Mouse (Mus musculus) heart, embryonic 16.5 days (tissue): ENCODE measurements around the gene Pdzd7. TPM values are rescaled to one million over a fixed set of nuclear protein-coding genes. Genes with fewer than 3 reads are reported as not detected.

ENCODE experiments used
- ATAC-seq: fragments of 200-750 bp; cut with Nextera tagmentation; replicated peaks from 2 replicates; pipeline ENCODE4 v1.8.0; 2017; ENCODE audit warnings: moderate number of reproducible peaks; ENCODE audit not compliant: insufficient read depth, low FRiP score; ENCODE audit errors: extremely low read depth
- H3K27ac ChIP-seq: fragments of 300-500 bp; sonication (generic); 2 replicates; pipeline ENCODE4 v1.5.1; 2014; ENCODE audit warnings: mild to moderate bottlenecking, low read length, control low read depth, moderate library complexity
- H3K27me3 ChIP-seq: fragments of 300-500 bp; sonication (generic); 2 replicates; pipeline ENCODE4 v1.6.1; 2014; ENCODE audit warnings: low read length, mixed read lengths; ENCODE audit not compliant: control insufficient read depth, insufficient read depth
- H3K36me3 ChIP-seq: fragments of 300-500 bp; sonication (generic); 2 replicates; pipeline ENCODE4 v1.6.1; 2014; ENCODE audit not compliant: control insufficient read depth, insufficient read depth
- H3K4me1 ChIP-seq: fragments of 300-500 bp; sonication (generic); 2 replicates; pipeline ENCODE4 v1.6.1; 2014; ENCODE audit warnings: low read length, mixed read lengths; ENCODE audit not compliant: control insufficient read depth, insufficient read depth
- H3K4me2 ChIP-seq: fragments of 300-500 bp; sonication (generic); 2 replicates; pipeline ENCODE4 v1.6.1; 2014; ENCODE audit warnings: low read depth, mild to moderate bottlenecking, control low read depth, low read length
- H3K4me3 ChIP-seq: fragments of 300-500 bp; sonication (generic); 2 replicates; pipeline ENCODE4 v1.5.1; 2014; ENCODE audit warnings: mild to moderate bottlenecking, control low read depth, low read length
- H3K9ac ChIP-seq: fragments of 300-500 bp; sonication (generic); 2 replicates; pipeline ENCODE4 v1.6.1; 2014; ENCODE audit warnings: low read length, control low read depth
- H3K9me3 ChIP-seq: fragments of 300-500 bp; sonication (generic); replicated peaks from 2 replicates; pipeline ENCODE4 v1.6.1; 2016; ENCODE audit warnings: low read length; ENCODE audit not compliant: control insufficient read depth
- WGBS: fragments of 180-500 bp; shearing (Covaris S2); extraction: QIAGEN DNeasy Blood & Tissue Kit; methylation state at CpG from one replicate; pipeline ENCODE4 v1.1.7; 2014; 5-methylcytosine and 5-hydroxymethylcytosine counted together
- polyA plus RNA-seq: library from polyadenylated mRNA; unstranded; fragments of >200 nt; fragmentation: Nextera tagmentation; extraction: Ambion mirVana; gene quantifications from 2 replicates; pipeline ENCODE4 v1.2.1, GENCODE M21; 2015

Gene Pdzd7
- polyA plus RNA-seq, 1 experiment from 2014 or later: 0.14 TPM

DNA sequence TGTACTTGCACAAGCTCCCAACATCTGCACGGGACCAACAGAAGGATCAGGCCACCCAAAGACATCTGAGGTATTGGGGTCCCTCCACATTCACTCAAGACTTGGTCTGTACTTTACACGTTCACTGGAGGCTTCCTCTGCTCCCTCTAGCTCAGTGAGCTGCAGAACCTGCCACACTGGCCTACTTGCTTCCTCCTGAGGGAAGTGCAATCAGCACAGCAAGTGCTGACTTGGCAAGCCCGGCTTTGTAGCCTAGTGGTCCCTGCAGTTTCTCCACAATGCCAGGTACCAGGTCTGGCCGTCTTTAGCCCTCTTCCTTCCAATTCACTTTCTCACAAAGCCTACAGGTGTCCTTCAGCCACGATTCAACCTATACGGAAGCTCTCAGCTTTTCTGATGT, 58.5 kb downstream of the Pdzd7 start:
- no peak overlapping the region for H3K4me3 ChIP-seq
- ATAC-seq: no peak
- H3K27me3 ChIP-seq: no peaks in the 10 kb centered on the region
- peaks cover 14% of the 10 kb centered on the region for H3K4me1 ChIP-seq
- peaks cover 6% of the 10 kb centered on the region; the same call in 1 of the 2 replicates for H3K36me3 ChIP-seq
- no peak overlapping the region for H3K9ac ChIP-seq
- H3K9me3 ChIP-seq: no peaks in the 10 kb centered on the region
- WGBS: 68% methylated on average over 6 of the region's 6 CpGs
- H3K27ac ChIP-seq: no peak overlapping the region
- H3K4me2 ChIP-seq: no peak overlapping the region

DNA sequence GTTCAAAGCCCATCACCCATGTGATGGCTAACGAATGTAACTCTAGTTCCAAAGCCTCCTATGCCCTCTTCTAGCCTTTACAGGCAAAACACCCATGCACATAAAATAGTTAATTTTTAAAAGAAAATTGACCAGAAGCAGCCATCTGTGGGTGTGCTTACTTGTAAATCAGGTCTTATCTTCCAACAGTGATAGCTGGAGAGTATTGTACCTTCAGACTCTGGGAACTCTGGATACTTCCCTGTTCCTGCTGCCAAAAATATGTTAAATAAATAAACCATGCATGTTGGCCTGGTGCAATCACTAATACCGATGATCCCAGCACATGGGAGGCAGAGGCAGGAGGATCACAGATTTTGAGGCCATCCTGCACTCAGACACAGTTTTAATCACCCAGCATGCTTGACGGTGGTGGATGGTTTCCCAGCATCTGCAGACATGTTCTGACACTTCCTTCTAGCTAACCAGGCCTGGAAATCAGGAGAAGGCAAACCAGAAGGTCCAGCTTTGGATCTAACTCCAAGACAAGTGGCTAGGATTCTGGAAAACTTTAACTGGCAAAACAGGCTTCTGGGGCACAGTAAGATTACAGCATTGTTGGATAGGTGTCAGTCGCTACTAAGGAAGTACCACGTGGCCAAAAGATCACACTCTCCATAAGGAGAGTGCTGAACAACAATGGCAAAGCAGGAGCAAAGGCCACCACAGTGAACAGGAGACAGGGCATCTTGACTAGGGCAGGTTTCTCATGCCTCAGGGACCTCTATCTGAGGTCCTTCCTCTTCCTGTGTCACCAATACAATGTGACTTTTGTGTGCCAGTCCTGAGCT, 60.1 kb downstream of the Pdzd7 start:
- Histone ChIP-seq H3K27ac (no peak overlapping the region), H3K36me3 (peaks cover 17% of the 10 kb centered on the region; the same call in 1 of the 2 replicates), H3K9me3 (no peaks in the 10 kb centered on the region), H3K4me3 (no peak overlapping the region), H3K27me3 (no peaks in the 10 kb centered on the region), H3K4me1 (peaks cover 14% of the 10 kb centered on the region), H3K9ac (no peak overlapping the region), H3K4me2 (no peak overlapping the region)
- WGBS: 39% methylated on average over 5 of the region's 5 CpGs
- ATAC-seq: no peak

- Histone ChIP-seq H3K4me1 (peaks cover 7% of the 10 kb centered on the region), H3K27ac (no peak overlapping the region), H3K36me3 (peaks cover 23% of the 10 kb centered on the region), H3K27me3 (no peaks in the 10 kb centered on the region), H3K4me3 (no peak overlapping the region), H3K9me3 (no peaks in the 10 kb centered on the region), H3K9ac (no peak overlapping the region), H3K4me2 (no peak overlapping the region)
- no peak for ATAC-seq
- 91% methylated on average over 4 of the region's 4 CpGs for WGBS
Observed at GRCm38 (mm10) chr19:44984420-44984819, 61.1 kb downstream of the Pdzd7 start.

- Histone ChIP-seq H3K9ac (no peak overlapping the region), H3K4me3 (no peak overlapping the region), H3K4me1 (peaks cover 2% of the 10 kb centered on the region; the same call in 1 of the 2 replicates), H3K4me2 (no peak overlapping the region), H3K36me3 (peaks cover 28% of the 10 kb centered on the region), H3K9me3 (no peaks in the 10 kb centered on the region), H3K27ac (no peak overlapping the region), H3K27me3 (no peaks in the 10 kb centered on the region)
- WGBS: 87% methylated on average over 6 of the region's 6 CpGs
- no peak for ATAC-seq
Observed at GRCm38 (mm10) chr19:44983366-44983765, 62.2 kb downstream of the Pdzd7 start.

- H3K9ac ChIP-seq: no peak overlapping the region
- H3K4me2 ChIP-seq: no peak overlapping the region
- no peaks in the 10 kb centered on the region for H3K4me1 ChIP-seq
- no peak overlapping the region for H3K27ac ChIP-seq
- H3K9me3 ChIP-seq: no peaks in the 10 kb centered on the region
- no peak for ATAC-seq
- H3K4me3 ChIP-seq: no peak overlapping the region
- H3K27me3 ChIP-seq: no peaks in the 10 kb centered on the region
- WGBS: 68% methylated on average over 7 of the region's 7 CpGs
- peaks cover 33% of the 10 kb centered on the region for H3K36me3 ChIP-seq
Observed at GRCm38 (mm10) chr19:44982477-44983115, 62.9 kb downstream of the Pdzd7 start.

DNA sequence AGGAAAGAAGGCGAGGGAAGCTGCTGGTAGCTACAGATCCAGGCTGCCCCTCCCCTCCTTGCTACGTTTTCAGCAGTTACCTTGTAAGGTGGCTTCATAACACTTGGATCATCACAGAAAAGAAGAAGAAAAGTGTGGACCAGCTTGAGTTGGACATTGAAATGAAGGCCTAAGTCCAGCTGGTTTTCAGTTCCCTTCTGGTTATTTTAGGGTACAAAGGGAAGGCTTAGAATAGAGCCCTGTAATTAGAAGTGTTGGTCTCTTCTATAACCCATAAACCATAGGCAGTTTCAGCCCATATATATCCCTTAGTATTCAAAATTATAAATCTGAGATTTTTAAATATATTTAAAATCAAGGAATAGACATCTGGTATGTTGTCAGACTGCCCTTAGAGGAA, 64.7 kb downstream of the Pdzd7 start:
- Histone ChIP-seq H3K9ac (no peak overlapping the region), H3K27me3 (no peaks in the 10 kb centered on the region), H3K4me2 (no peak overlapping the region), H3K9me3 (no peaks in the 10 kb centered on the region), H3K36me3 (peaks cover 48% of the 10 kb centered on the region), H3K27ac (no peak overlapping the region), H3K4me1 (no peaks in the 10 kb centered on the region), H3K4me3 (no peak overlapping the region)
- ATAC-seq: no peak
- WGBS: 87% methylated on average over 2 of the region's 2 CpGs

DNA sequence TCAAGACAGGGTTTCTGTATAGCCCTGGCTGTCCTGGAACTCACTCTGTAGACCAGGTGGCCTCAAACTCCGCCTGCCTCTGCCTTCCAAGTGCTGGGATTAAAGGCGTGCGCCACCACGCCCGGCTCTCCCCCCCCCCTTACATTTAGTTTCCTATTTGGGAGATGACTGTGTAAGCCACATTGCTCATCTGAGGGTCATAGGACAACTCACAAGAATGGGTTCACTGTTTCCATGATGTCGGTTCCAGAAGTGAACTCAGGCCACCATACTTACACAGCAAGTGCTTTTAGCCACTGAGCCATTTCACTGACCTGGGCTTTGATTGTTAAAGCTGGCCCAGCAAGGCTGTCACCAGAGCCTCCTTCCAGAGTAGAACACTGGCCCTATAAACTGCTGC, 68.4 kb downstream of the Pdzd7 start:
- Histone ChIP-seq H3K9ac (no peak overlapping the region), H3K4me1 (no peaks in the 10 kb centered on the region), H3K27me3 (no peaks in the 10 kb centered on the region), H3K36me3 (peaks cover 76% of the 10 kb centered on the region), H3K4me3 (no peak overlapping the region), H3K4me2 (no peak overlapping the region), H3K27ac (no peak overlapping the region), H3K9me3 (no peaks in the 10 kb centered on the region)
- no peak for ATAC-seq
- 85% methylated on average over 6 of the region's 6 CpGs for WGBS

Other genes starting within 250 kb of the Pdzd7 start
- gene Slf2, start 114.6 kb downstream of the Pdzd7 start, polyA plus RNA-seq: 30.9 and 35.5 TPM in 2 replicates
- 0.79 and 0.94 TPM in 2 replicates for gene Sema4g, start 56.6 kb downstream of the Pdzd7 start, polyA plus RNA-seq
- gene Twnk, start 40.1 kb downstream of the Pdzd7 start, polyA plus RNA-seq: 23.2 and 24.5 TPM in 2 replicates
- gene Mrpl43, start 39.3 kb downstream of the Pdzd7 start, polyA plus RNA-seq: 64.4 and 68.6 TPM in 2 replicates
- 38.0 and 45.8 TPM in 2 replicates for gene Lzts2, start 31.3 kb downstream of the Pdzd7 start, polyA plus RNA-seq
- gene Sfxn3, start 1.8 kb upstream of the Pdzd7 start, polyA plus RNA-seq: 16.2 and 19.0 TPM in 2 replicates
- 12.9 and 13.0 TPM in 2 replicates for gene Kazald1, start 29.5 kb upstream of the Pdzd7 start, polyA plus RNA-seq
- gene Tlx1, start 105.0 kb upstream of the Pdzd7 start, polyA plus RNA-seq: 0.28 and 0.87 TPM in 2 replicates
- not detected in 2 replicates for gene Lbx1, start 190.1 kb upstream of the Pdzd7 start, polyA plus RNA-seq